Mouse (Mus musculus) heart, embryonic 14.5 days (tissue): ENCODE results near the gene Ech1. TPM values are rescaled to one million over a fixed set of nuclear protein-coding genes. Genes with fewer than 3 reads are reported as not detected.

Experiments used
- ATAC-seq: fragments of 200-750 bp; cut with Nextera tagmentation; 2 replicates; pipeline ENCODE4 v1.8.0; 2017; ENCODE audit warnings: low read depth, moderate TSS enrichment; ENCODE audit not compliant: insufficient number of reproducible peaks, insufficient read depth, low FRiP score
- H3K27ac ChIP-seq, 2 experiments: fragments of 200-500 bp in 1 of 2; fragments of 300-500 bp in 1 of 2; sonication (generic) in 1 of 2; replicated peaks in 1 of 2; 2 replicates each; pipeline ENCODE4 v1.5.1; 2012 to 2014; ENCODE audit warnings: low read depth in 2 of 2, low read length in 2 of 2, control low read depth in 1 of 2, mild to moderate bottlenecking in 1 of 2, mixed read lengths in 1 of 2; ENCODE audit not compliant: control insufficient read depth in 1 of 2, insufficient read depth in 1 of 2
- H3K27me3 ChIP-seq: fragments of 300-500 bp; sonication (generic); 2 replicates; pipeline ENCODE4 v1.6.1; 2014; ENCODE audit warnings: mild to moderate bottlenecking, low read length, control low read depth; ENCODE audit not compliant: control insufficient read depth, insufficient read depth
- H3K36me3 ChIP-seq: fragments of 300-500 bp; sonication (generic); 2 replicates; pipeline ENCODE4 v1.6.1; 2014; ENCODE audit warnings: mild to moderate bottlenecking, control low read depth, low read length, mixed read lengths; ENCODE audit not compliant: control insufficient read depth, insufficient read depth
- H3K4me1 ChIP-seq, 2 experiments: fragments of 200-500 bp in 1 of 2; fragments of 300-500 bp in 1 of 2; sonication (generic) in 1 of 2; 2 replicates each; pipeline ENCODE4 v1.6.1; 2012 to 2014; ENCODE audit warnings: low read length in 2 of 2, control low read depth in 1 of 2, mixed read lengths in 1 of 2; ENCODE audit not compliant: control insufficient read depth in 2 of 2, insufficient read depth in 2 of 2
- H3K4me2 ChIP-seq: fragments of 300-500 bp; sonication (generic); 2 replicates; pipeline ENCODE4 v1.6.1; 2014; ENCODE audit warnings: mild to moderate bottlenecking, low read length
- H3K4me3 ChIP-seq, 2 experiments: fragments of 200-500 bp in 1 of 2; fragments of 300-500 bp in 1 of 2; sonication (generic) in 1 of 2; 2 replicates each; pipeline ENCODE4 v1.5.1; 2012 to 2014; ENCODE audit warnings: low read length in 2 of 2, mild to moderate bottlenecking in 2 of 2, control low read depth in 1 of 2, low read depth in 1 of 2, moderate library complexity in 1 of 2; ENCODE audit not compliant: control insufficient read depth in 1 of 2, insufficient read depth in 1 of 2
- H3K9ac ChIP-seq: fragments of 300-500 bp; sonication (generic); 2 replicates; pipeline ENCODE4 v1.6.1; 2014; ENCODE audit warnings: mild to moderate bottlenecking, low read length
- H3K9me3 ChIP-seq: fragments of 300-500 bp; sonication (generic); 2 replicates; pipeline ENCODE4 v1.6.1; 2016; ENCODE audit warnings: low read length, control low read depth; ENCODE audit not compliant: control insufficient read depth
- WGBS: fragments of 180-500 bp; shearing (Covaris S2); extraction: QIAGEN DNeasy Blood & Tissue Kit; methylation state at CpG from one replicate; pipeline ENCODE4 v1.1.7; 2014; 5-methylcytosine and 5-hydroxymethylcytosine counted together
- polyA plus RNA-seq: library from polyadenylated mRNA; unstranded; fragments of >200 nt; fragmentation: Nextera tagmentation; extraction: Ambion mirVana; gene quantifications from 2 replicates; pipeline ENCODE4 v1.2.1, GENCODE M21; 2014

Gene Ech1
- polyA plus RNA-seq, 1 experiment from 2014 or later: 252 TPM

DNA sequence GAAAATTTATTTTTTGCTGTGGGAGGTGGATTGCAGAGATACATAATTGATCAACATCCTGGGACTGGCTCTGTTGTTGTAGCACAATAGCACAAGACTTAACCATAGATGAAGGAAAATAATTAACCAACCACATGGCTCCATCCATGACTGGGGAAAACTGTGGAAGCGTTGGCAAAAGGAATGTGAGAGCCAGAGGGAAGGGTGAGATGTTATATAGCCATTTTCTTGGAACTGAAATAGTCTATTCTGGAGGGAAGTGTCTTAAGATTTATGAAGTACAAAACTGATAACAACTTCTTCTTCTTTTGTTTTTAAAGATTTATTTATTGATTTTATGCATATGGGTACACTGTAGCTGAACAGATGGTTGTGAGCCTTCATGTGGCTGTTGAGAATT is 22.3 kb downstream of the Ech1 start:
- 97% methylated on average over 1 of the region's 1 CpGs for WGBS
- Histone ChIP-seq H3K36me3 (no peaks in the 10 kb centered on the region), H3K4me2 (no peak overlapping the region), H3K9me3 (0 out of 2 replicates have a peak, but pooled peaks cover 3% of the 10 kb centered on the region), H3K27ac (no peak overlapping the region), H3K9ac (no peak overlapping the region), H3K4me1 (no peaks in the 10 kb centered on the region), H3K27me3 (no peaks in the 10 kb centered on the region), H3K4me3 (no peak overlapping the region)
- ATAC-seq: no peak

- Histone ChIP-seq H3K4me2 (no peak overlapping the region), H3K36me3 (no peaks in the 10 kb centered on the region), H3K4me1 (no peaks in the 10 kb centered on the region), H3K9me3 (0 out of 2 replicates have a peak, but pooled peaks cover under 1% of the 10 kb centered on the region), H3K27ac (no peak overlapping the region), H3K27me3 (no peaks in the 10 kb centered on the region), H3K4me3 (no peak overlapping the region), H3K9ac (no peak overlapping the region)
- ATAC-seq: no peak
- WGBS: 42% methylated on average over 1 of the region's 1 CpGs
Measured at GRCm38 (mm10) chr7:28849700-28850236, 24.8 kb downstream of the Ech1 start.

- H3K4me1 ChIP-seq: no peaks in the 10 kb centered on the region
- no peak for ATAC-seq
- H3K4me3 ChIP-seq: no peak overlapping the region
- no peaks in the 10 kb centered on the region for H3K36me3 ChIP-seq
- no peak overlapping the region for H3K27ac ChIP-seq
- no peaks in the 10 kb centered on the region for H3K27me3 ChIP-seq
- no peaks in the 10 kb centered on the region for H3K9me3 ChIP-seq
- H3K9ac ChIP-seq: no peak overlapping the region
- WGBS: 75% methylated on average over 4 of the region's 4 CpGs
- no peak overlapping the region for H3K4me2 ChIP-seq
Measured at GRCm38 (mm10) chr7:28850642-28851041, 25.6 kb downstream of the Ech1 start.

- H3K9ac ChIP-seq: no peak overlapping the region
- H3K4me3 ChIP-seq: no peak overlapping the region
- no peak overlapping the region for H3K4me2 ChIP-seq
- no peak for ATAC-seq
- peaks cover 8 to 10% of the 10 kb centered on the region in 2 experiments for H3K4me1 ChIP-seq
- H3K36me3 ChIP-seq: no peaks in the 10 kb centered on the region
- H3K9me3 ChIP-seq: 0 out of 2 replicates have a peak, but pooled peaks cover 7% of the 10 kb centered on the region
- H3K27ac ChIP-seq: no peak overlapping the region
- WGBS: 84% methylated on average over 2 of the region's 2 CpGs
- no peaks in the 10 kb centered on the region for H3K27me3 ChIP-seq
Measured at GRCm38 (mm10) chr7:28859953-28860352, 34.9 kb downstream of the Ech1 start.

- 80% methylated on average over 6 of the region's 6 CpGs for WGBS
- 0 out of 2 replicates have a peak, but pooled peaks cover 7% of the 10 kb centered on the region for H3K9me3 ChIP-seq
- no peak overlapping the region for H3K27ac ChIP-seq
- ATAC-seq: no peak
- H3K9ac ChIP-seq: no peak overlapping the region
- no peak overlapping the region for H3K4me2 ChIP-seq
- H3K4me1 ChIP-seq: peaks cover 13 to 15% of the 10 kb centered on the region in 2 experiments
- H3K27me3 ChIP-seq: no peaks in the 10 kb centered on the region
- H3K36me3 ChIP-seq: no peaks in the 10 kb centered on the region
- no peak overlapping the region for H3K4me3 ChIP-seq
Measured at GRCm38 (mm10) chr7:28860898-28861297, 35.9 kb downstream of the Ech1 start.

- no peak for ATAC-seq
- no peak overlapping the region for H3K9ac ChIP-seq
- no peaks in the 10 kb centered on the region for H3K36me3 ChIP-seq
- no peaks in the 10 kb centered on the region for H3K27me3 ChIP-seq
- no peak overlapping the region for H3K27ac ChIP-seq
- no peak overlapping the region for H3K4me2 ChIP-seq
- peaks cover 19 to 20% of the 10 kb centered on the region in 2 experiments for H3K4me1 ChIP-seq
- 73% methylated on average over 15 of the region's 15 CpGs for WGBS
- H3K9me3 ChIP-seq: 0 out of 2 replicates have a peak, but pooled peaks cover 7% of the 10 kb centered on the region
- no peak overlapping the region for H3K4me3 ChIP-seq
Measured at GRCm38 (mm10) chr7:28862817-28863499, 37.9 kb downstream of the Ech1 start.

DNA sequence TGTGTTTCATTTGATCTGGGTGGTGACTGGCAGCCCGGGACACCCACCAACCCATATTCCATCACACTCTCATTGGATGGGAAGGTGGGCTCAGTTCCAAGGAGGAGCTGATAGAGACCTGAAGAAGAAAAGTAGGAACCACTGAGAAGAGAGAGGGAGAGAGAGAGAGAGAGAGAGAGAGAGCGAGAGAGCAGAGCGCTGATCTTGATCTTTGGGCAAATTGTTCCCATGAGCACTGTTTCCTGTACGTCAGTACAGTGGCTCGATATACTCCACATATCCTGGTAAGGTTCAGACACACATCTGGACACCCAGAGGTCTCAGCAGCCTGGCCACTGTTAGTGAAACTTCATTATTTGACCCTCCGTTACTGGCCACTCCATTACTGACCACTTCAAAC is 38.5 kb downstream of the Ech1 start, which contains the start of gene Lgals7:
Lgals7 (plus strand) TSS at position 314 of the 400 bp plus-strand sequence.
- Histone ChIP-seq H3K4me2 (peak within 1 kb of the TSS; percentile 23), H3K4me1 (peaks cover 19 to 20% of the 10 kb centered on the region in 2 experiments), H3K36me3 (no peaks in the 10 kb centered on the region), H3K9ac (peak within 1 kb of the TSS; percentile 8; the same call in 1 of the 2 replicates), H3K27me3 (no peaks in the 10 kb centered on the region), H3K27ac (peak within 1 kb of the TSS in 1 of 2 experiments; percentile 39; a peak in 1 of 4 replicates), H3K9me3 (0 out of 2 replicates have a peak, but pooled peaks cover 7% of the 10 kb centered on the region), H3K4me3 (no peak within 1 kb of the TSS)
- ATAC-seq: no peak
- 79% methylated on average over 6 of the region's 6 CpGs for WGBS
